Mouse (Mus musculus) MEL-GATA-1-ER (cell line): ENCODE measurements around the gene R3hdm2.

Source experiments
- DNase-seq: peaks from one replicate; pipeline ENCODE4 v3.0.0-alpha.2; 2012; ENCODE audit warnings: low read depth; ENCODE audit errors: extremely low read depth

Gene R3hdm2

DNA sequence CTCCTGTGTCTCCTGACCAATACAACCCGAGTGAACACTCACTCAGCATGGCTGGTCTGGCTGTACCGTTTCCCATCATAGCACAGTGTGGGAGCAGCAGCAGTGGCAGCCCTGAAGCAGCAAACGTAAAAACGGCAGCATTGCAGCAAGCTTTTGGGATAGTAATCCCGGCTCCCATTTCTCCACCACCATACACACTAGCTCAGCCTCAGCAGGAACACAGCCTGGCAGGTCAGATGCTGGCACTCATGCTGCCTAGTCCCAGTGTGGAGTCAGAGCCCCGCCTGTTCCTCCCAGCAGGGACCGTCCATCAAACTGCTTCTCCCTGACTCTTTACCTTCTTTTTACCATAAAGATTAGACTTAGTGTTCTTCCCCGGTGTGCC lies 111.0 kb downstream of the R3hdm2 start:
- no peak for DNase-seq

DNA sequence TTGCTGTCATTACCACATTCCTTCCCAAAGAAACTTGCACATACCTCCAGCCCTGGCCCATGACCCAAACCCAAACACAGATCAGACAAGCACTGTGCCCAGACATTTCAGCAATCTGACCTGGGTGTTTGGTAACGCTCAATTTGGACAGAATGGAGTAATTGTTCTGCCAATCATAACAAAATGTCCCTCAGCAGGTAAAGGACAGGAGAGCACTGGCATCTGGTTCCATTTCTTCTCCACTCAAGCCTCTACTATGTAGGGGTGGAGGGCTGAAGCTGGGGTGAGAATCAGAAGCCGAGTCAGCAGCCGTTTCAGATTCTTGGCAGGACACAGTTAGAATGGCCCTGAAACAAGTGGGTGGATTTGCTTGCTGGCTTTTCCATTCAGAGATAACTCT lies 112.0 kb downstream of the R3hdm2 start:
- DNase-seq = no peak

DNA sequence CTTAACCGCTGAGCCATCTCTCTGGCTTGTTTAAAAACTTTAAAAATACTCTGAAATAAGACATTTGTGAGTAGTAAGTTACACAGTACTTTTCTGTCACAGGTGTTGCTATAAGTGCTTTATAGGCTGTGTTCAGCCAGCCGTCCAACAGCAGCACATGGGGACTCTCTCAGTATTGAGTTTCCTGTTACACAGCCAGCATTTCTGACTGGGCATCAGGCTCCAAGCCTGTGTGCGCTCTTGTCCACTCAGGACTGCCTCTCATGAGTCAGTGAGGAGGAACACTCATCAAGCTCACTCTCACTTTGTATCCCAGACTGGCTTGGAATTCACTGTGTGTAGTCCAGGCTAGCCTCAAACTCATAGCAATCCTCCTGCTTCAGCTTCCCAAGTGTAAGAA lies 116.0 kb downstream of the R3hdm2 start:
- DNase-seq = no peak

DNA sequence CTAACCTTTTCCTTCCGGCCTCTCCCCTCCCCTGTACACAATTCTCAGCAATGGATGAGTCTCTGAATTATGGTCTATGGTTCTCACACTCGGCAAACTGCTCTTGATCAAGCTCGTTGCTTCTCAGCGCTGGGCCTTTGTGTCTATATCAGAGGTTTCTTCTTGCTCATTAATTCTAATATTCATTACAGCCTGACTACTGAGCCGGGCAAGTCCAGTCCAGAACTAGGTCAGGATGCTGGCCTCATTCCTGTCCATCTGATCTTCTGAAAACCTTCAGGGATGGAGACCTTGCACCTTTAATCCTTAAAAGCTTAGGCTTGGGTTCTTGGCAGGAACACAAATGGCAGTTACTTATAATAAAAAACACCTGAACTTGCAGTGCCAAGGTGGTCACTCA lies 119.4 kb downstream of the R3hdm2 start:
- DNase-seq = no peak

DNA sequence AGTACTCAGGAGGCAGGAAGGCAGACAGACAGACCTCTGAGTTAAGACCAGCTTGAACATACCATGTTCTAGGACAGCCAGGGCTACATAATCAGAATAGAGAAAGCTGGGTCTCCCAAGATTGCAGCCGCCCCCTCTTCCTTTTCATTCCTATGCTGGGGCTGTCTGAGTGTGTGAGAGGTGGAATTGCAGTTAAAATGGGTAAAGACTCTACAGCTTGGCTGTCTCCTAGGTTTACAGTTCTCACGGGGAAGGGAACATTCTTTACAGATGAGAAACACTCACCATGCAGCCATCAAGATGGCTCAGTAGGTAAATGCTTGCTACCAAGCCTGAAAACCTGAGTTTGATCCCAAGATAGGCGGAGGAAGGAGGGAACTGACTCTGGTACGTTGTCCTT lies 119.9 kb downstream of the R3hdm2 start:
- DNase-seq = no peak

DNA sequence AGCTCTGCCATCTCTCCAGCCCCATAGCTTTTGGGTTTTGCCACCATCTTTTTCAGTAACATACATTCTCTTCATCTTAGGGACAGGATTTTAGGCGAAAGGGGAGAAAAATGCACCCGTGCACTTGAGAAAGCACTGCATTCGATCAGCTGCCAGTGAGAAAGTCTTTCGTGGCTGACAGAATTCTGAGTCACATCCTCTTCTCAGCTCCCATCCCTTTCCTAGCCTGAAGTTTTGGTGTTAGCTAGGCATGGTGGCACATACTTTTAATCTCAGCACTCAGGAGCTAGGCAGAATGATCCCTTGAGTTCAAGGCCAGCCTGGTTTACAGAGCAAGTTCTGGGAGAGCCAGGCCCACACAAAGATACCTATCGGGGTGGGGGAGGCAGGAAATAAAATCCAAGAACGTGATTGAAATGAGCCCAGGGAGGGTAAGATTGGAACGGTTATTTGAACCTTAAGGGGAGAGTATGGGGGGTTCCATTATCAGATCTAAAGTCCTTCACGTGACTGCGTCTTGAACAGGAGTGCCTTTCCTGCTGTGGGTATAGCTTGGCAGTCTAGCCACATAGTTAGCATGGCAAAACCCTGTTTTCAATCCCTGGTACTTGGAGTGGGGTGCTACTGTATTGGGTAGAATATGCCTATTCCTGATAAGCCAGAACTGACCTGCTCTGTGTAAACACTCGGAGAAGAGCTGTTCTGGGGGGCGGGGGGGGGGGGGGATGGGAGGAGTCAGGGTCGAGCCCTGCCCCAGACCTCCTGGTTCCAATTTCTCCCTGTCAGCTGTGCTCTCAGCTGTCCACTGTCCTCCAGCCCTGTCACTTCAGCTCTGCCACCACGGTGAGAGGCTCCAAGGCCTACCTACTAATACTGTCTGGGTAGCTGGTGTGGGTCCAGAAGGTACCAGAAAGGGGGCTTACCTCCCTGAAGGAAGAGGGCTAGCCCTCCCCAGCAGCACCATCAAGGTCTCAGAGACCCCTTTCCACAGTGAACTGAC lies 121.1 kb downstream of the R3hdm2 start, which contains the start of gene Stac3:
Gene Stac3, plus strand, starts transcription at position 793 of the 1,000 bp plus-strand sequence.
- DNase-seq = no peak

DNA sequence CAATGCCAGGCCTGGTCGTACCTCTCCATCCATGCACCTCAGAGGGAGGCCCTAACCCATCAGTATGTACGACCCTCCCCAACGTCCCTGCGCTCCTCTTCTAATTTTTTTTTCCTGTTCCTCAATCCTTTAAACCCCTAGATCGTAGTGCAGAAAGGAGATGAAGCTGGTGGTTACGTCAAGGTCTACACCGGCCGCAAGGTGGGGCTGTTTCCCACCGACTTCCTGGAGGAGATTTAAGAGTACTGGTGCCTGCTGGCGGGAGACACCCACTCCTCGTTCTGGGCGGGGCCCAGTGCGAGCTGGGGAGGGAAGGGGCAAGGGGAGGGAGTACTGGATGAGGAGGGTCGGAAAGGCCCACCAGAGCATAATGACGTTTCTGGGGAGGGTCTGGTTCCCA lies 128.1 kb downstream of the R3hdm2 start:
- peak; percentile 68 for DNase-seq

DNA sequence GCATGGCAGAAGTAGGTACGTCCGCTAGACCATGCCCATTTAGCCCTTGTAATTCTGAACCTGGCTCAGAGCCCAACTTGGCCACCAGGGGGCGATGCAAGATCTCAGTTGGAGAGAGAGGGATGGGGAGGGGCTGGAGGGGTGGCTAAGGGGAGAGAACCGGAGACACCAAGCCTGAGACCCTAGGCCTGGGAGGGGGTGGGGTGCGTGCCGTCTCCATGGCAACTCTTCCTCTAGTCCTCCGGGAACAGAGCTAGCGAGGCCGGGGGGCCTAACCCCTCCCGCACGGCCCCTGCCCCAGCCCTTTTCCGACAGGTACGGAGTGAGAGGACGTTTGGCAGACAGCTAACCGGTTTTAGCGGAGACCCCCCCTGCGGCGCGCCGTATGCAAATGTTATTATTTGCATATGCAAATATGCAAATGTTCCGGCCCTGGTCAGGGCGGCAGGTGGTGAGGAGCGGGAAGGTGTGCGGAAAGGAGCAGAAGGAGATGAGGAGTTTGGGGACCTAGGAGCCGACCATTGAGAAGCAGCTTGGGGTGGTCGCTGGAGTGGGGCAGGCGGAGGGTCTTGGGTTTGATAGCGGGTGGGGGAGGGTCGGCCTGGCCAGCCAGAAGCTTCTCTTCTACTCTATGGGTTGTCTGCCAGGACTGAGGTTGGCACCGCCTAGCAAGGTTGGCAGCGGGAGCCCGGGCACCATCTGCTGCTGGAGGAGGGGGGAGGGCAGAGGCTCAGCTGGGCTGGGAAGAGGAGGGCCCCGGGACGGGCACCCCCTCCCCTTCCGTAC lies 129.1 kb downstream of the R3hdm2 start:
- DNase-seq = peak; percentile 74

DNA sequence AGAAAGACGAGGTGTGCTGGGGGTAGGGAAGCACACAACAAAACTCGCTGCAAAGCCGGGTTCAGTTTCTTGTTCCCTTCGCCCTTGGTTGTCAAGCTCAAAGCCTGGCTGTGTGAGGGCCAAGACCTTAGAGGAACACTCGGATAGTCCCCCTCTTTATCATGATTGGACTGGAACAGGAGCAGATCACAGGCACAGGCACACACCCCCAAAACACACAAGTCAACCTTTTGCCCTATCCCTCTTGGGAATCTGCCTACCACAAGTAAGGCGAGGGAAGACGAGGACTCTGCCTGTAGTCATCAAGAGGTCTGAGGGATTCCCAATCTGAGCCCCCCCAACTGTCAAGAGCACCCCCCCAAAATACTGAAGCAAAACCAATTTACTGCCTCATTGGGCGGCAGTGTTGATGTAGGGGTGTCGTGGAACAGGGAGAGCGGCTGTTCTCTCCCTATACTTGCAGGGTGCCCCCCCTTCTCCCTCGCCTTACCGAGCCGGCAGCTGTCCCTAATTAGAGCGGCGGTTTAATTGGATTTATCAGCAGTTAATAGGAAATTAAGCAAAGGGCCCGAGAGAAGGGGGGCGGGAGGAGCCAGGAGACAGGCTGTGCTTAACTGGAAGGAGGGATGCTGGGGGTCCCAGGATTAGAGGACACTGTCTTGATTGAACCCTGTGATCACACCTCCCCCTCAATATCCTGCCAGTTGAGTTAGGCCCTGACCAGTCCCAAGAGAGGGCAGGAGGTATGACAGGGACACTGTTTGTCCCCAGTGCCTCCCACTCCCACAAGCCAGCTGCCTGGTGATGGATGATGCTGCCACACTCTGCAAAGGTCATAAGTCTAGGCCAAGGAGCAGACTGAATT lies 129.9 kb downstream of the R3hdm2 start:
- no peak for DNase-seq

DNA sequence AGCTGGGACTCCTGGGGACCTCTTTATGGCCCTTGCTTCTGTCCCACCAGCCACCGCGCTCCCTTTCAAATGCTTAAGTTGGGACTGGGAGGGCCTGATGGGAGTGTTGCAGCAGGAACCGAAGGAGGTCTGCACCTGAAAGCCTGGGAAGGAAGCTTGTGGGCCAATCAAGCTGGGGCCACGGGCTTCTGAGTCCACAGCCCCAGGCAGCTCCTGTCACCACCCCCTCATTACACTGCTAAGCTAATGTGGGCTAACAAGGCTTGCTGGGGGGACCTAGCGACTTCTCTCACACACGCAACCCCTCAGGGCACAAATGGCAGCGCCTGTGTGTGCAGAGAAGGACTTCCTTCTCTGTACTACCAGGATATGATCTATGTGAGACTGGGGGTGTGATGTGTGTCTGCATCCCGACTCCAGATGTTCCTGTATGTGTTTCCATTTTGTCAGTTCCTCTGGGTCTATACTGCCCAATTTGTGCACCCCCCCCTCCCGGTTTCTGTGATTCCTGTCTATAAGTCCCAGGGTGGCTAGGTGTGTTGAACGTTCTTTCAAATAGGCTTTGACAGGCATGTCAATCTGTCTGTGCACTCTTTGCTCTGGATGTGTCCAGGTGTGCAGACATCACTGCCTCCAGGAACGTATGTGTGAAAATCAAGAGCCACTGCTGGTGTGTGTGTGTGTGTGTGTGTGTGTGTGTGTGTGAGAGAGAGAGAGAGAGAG lies 130.9 kb downstream of the R3hdm2 start:
- DNase-seq = no peak

DNA sequence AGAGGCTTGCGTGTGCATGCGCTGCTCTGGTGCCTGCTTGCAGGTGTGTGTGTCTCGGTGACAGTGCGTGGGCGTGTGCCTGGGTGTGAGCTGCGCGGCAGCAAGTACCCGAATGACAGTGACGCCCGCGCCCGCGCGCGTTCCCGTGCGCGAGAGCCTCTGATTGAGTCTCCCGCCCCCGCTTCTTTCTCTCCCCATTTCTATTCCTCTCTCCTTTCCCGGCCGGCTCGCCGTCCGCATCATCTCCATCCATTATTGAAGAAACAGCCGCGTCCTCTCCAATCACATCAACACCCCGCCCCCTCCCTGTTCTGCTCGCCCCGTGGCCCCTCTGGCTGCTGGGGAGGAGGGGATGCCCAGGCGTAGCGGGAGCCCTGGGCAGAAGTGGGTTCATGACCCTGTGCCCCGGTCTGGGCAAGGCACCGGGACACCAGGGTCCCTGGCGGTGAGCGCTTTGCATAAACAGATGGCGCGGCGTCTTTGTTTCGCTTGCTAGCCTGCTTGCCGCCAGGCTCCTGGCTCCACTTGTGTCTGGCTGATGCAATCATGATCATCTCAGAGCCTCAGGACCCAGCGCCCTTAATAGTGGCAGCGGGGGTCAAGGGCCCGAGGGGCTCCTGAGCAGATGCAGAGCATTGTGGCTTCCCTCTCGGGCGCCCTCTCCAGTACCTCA lies 131.6 kb downstream of the R3hdm2 start:
- no peak for DNase-seq

DNA sequence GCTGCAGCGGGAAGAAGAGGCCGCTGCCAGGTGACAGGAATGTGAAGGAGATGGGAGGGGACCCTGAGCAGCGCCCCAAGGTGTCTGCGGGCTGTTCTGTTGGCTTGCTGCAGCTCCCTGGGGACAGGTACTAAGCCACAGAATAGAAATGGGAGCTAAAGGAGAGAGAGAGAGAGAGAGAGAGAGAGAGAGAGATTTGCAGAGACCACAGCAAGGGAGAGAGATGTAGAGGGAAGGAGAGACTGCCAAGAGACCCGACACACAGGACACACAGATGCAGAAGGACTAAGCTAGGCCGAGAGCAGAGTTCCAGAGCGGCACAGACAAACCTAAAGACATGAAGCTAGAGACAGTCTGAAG lies 132.2 kb downstream of the R3hdm2 start:
- no peak for DNase-seq

DNA sequence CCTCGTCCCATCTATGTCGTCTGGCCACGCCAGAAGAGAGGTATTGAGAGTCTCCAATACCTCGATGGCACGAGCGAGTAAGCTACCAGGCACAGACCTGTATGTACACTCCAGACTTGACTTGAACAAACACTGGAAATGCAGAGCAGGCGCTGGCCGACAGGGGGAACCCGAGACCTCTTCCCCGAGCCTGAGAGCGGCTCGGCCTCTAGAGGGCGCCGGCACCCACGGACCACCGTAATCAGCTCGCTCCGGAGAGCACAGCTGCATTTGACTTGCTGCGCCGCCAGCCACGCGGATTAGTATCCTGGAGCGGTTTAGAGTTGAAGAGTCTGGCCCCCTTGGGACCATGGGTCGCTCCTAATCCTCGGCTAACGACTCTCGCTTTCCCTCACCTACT lies 132.7 kb downstream of the R3hdm2 start:
- peak; percentile 75 for DNase-seq

DNA sequence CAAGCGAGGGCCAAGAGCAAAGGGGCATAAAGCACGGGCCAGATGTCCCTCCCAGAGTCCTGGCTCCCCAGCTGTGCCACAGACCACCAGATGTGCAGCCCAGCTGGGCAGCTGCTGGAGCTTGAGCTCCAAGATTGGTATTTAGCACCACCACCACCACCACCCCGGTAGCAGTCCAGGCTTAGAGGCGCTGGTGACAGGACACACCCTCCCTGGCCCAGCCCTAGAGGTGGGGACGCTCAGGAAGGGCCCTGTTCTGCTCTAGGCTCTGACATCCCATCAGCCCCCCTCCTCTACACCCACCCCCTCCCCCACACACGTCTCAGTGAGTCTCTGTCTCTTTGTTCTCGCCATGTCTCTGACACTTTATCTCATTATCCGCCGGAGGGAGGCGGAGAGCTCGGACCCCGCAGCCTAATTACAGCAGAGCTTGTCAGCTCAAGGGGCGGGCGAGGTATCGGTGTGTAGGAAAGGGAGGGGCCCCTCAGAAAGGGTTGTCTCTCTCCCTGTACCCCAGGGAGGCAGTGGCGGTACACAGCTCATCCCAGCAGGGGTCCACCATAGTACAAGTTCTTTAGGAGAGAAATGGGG lies 133.5 kb downstream of the R3hdm2 start:
- DNase-seq = peak; percentile 61

DNA sequence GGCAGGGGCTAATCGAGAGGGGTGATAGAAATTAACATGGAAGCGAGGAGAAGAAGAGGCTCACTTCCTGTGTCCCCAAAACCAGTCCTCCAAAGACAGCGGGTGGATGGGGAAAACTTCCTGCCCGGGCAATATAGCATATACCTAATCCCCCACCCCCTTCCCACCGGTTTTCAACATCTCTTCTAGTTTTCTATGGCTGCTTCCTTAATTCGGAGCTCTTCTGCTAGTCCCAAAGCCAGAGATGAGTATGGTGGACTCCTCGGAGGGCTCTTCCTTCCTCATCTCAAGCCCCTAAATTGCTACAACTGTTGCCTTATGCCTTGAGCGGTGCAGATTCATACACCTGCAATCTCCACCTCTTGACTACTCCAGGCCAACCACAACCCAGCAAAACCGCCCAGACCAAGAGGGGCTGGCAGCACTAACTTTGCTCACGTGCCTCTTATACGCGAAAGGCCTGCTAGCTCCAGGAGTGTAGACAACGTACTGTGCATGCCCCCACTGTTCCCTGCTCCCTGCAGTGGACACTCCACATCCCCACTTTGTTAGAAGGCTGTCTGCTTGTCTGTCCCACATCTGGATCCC lies 134.1 kb downstream of the R3hdm2 start:
- DNase-seq = no peak

DNA sequence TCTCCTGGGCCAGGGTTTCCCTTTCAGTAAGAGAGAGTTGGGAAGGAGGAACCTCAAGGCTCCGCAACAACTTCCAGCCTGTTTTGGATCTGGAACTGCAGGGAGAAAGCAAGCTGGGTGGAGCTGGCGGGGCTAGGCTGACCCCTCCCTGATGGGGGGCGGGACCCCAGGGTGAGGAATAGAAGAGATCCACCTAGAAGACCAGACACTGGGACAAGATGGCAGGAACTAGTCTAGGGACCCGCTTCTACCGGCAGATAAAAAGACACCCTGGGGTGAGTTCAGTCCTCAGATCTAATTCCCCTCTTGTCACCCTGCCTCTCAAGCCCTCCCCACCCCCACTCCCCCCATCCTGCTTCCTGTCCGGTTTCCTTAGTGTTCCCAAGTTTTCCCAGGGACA lies 134.6 kb downstream of the R3hdm2 start, which contains the start of gene Ndufa4l2:
Gene Ndufa4l2, plus strand, starts transcription at position 204 of the 400 bp plus-strand sequence.
- DNase-seq = no peak

DNA sequence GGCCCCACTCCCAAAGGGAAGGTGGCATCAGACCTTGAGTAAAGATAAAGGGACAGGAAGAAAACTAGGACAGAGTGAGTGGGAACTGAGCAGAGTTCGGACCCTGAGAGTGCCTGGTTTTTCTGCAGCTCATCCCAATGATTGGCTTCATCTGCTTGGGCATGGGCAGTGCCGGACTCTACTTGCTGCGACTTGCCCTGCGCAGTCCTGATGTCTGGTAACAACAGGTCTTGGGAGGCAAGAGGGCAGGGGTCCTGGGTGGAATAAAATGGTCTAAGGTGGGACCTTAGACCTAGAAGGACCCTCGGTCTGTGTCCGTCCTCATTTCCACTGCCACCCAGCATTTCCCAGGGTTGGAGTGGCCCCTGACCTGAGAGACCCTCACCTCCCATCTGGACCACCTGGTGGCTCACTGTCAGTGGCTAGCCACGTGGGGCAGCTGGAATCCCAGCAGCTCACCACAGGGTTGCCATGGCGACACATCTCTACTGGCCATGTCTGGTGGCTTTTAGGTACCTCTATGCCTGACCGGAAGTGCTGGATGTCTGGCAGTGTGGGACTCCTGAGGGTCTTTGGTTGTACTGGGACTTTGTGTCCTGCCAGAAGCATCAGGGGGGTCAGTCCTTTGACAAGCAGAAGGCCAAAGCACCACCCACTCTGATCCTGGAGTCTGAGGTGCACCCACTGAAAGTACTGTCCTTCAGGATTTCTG lies 135.3 kb downstream of the R3hdm2 start:
- no peak for DNase-seq

DNA sequence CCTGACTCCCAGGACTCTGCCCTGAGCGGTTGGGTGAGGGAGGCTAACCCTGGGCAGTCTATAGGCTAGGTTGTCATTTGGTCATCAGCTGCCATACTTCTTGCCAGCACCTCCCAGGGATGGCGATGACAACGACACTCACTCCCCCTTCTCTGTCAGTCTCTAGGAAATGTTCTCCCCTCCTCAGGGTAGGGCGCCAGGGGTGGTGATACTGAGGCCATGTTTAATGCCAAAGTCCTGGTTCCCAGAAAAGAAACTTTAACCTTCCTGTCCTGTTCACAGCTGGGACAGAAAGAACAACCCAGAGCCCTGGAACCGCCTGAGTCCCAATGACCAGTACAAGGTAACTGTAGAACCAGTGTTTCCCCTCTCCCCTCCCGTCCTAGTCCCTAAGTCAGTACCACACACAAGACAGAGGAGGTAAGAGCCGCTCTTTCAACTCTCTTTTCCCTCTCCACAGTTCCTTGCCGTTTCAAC lies 135.9 kb downstream of the R3hdm2 start:
- DNase-seq = no peak
